Mouse (Mus musculus) thymus, postnatal 36 days (tissue): Measurements from ENCODE around the gene Col5a1.

Experiments used
- DNase-seq, 2 experiments: peaks; one replicate each; pipeline ENCODE4 v3.0.0; 2022; ENCODE audit warnings: mixed read lengths in 2 of 2

Gene Col5a1

DNA sequence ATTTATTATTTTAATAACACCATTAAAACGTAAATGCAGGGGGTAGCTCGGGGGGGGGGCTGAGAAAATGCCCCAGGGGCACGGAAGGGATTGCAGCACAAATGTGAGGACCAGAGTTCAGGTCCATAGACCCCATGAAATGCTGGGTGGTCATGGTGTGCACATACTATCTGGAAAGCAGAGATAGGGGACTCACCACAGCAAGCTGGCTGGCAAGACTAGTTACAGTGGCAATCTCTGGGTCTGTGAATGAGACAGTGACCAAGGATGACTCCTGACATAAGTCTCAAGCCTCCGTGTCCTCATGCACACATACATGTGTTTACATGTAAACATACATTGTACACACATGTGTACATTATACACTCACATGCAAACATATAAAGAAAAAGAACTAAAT lies 90.3 kb downstream of the Col5a1 start:
- DNase-seq = no peak

DNA sequence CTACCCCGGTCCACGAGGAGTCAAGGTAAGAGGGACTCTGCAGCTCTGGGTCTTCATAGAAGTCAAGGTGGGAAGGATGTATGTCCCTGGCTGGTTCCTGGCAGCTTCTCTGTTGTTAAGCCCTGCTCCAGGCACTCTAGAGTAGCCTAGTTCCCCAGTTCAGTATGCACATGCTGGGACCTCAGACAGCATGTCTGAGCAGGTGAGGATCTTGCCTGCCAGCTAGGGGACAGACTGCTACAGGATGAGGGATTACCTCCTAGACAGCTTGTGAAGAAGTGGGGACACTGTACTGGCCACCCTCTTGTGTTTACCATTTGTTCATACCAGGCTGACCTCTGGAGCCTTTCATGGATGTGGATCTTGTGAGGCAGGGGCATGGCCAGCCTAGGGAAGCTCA lies 94.8 kb downstream of the Col5a1 start:
- DNase-seq = no peak

DNA sequence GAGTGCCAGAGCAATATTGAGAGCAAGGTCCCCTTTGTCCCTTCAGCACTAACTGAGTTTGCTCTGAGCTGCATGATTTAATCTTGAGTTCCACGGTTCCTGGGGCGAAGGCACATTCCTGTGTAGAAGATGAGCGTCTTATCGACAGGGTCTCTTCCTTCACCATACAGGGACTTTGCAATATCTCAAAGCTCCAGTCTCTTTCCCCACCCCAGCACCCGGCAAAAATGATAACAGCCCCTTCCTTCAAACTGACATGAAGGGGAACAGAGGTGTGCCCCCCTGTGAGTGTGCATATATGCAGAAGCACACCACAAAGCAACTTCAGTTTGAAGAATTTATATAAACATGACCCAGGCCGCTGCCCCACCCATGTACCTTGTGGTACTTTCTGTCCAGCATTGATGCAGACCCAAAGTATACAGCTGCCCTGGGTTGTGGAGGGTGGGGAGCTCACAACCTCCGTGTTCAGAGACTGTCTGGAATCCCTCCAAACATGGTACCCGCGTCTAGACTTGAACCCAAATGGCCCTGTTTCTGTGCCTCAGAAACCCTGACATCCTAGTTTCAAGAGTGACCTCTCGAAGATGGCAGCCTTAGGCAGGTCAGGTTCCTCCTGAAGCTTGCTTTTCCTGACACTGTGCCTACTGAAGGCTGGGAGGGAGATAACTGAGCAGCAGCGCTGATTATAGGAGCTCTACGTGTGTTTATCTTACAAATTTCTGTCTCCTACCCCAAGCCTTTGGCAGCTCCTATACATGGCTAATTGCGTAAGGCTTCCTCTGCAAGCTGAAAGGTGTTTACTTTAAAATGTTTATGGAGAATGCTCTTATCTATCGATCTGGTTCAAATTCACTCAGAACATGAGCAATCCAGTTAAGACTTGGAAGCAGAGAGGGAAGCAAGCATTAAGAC lies 95.7 kb downstream of the Col5a1 start:
- DNase-seq = no peak

DNA sequence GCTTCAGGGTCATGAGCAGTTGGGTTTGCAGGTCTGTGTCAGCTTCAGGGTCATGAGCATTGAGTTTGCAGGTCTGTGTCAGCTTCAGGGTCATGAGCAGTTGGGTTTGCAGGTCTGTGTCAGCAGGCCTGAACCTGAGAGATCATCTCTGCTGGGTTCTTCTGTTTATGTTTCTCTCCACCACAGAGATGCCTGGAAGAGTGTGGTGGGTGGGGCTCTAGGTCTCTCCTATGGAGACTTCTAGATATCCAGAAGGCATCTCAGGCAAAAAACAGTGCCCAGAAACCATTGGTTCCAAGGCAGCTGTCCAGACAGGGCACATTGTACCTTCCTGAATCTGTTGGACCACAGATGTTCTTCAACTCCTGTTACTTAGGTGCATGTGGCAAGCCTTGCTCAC lies 96.9 kb downstream of the Col5a1 start:
- DNase-seq = no peak

DNA sequence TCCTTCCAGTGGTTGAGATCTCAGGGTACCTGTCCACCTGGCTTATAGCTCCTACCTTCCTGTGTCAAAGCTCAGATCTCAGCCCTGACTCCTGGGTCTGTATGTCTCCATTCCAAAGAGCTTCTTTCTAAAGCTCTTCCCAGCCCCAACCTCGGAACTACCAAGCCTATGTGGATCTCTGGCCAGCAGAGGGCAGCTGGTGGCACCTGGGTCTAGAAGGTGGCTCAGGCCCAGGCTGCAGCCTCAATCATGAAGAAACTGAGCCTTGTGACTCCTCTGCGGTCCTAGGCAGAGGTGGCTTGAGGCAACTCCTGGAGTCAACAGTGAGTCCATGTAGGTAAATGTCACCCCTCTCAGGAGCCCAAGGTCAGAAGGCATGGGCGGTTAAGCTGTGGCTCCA lies 97.7 kb downstream of the Col5a1 start:
- DNase-seq = no peak

DNA sequence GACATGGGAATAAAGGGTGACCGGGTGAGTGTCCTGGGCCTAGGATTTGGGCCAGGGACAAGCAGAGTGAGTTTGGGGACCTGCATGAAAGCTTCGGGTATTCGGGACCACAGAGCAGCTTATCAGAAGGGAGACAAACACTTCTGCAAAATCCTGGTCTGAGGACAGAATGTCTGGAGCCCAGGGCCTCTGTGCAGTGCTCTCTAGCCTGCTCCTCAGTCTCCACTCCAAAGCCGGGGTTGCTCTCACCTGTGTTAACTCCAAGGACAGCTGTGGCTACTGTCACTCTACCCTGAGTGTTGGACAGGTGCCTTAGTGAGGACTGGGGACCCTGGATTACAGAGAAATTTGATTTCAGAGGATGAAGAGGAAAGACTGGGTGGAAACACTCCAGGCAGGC lies 100.5 kb downstream of the Col5a1 start:
- DNase-seq = no peak

DNA sequence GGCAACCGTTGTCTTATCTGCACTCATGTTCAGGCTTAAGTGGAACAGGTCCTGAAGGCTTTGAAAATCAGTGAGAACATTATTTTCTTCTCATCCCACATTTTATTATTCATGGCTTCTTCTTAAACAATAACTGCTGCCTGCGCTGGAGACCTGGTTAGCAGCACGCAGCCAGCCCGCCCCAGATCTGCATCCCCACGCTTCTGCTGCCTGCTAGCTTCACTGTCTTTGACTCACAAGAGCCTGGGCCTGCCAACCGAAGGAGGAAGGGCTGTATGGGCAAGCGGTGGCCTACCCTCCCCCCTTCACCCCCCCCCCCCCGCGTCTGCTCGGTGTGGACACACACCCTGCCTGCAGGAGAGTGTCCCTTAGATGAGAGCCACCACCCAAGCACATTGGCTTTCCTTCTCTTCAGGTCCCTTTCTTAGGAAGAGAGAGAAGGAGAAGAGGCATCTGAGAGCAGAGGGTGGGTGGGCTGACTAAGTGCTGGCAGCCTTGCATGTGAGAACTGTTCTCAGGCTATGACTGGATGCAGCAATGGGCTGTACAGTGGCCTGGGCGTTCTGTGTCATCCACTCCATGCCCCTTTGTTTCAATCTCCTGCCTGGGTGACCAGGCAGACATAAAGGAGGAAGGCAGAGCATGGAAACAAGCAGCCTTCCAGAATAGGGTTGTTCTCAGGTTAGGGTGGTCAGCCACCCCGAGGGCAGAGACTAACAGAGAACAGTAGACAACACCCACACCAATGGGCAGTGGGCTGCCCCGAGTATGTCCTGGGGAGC lies 104.4 kb downstream of the Col5a1 start:
- DNase-seq = no peak

DNA sequence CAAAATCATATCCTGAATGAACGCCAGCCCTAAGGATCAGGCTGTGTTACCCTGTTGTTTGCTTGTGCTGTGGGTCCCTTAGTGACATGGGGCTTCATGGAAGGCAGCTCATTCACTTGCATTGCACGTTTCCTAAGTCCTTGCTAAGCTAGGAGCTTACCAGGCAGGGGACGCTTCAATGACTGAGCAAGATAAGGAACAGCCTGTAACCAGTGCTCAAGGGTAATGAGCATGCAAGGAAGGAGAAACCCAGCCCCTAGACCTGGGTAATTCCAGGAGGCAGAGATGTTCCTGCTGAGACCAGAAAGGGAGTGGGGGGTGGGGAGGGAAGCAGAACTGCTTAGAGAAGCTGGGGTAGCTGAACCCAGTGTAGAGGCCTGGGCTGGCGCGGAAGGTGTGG lies 107.2 kb downstream of the Col5a1 start:
- no peak for DNase-seq

DNA sequence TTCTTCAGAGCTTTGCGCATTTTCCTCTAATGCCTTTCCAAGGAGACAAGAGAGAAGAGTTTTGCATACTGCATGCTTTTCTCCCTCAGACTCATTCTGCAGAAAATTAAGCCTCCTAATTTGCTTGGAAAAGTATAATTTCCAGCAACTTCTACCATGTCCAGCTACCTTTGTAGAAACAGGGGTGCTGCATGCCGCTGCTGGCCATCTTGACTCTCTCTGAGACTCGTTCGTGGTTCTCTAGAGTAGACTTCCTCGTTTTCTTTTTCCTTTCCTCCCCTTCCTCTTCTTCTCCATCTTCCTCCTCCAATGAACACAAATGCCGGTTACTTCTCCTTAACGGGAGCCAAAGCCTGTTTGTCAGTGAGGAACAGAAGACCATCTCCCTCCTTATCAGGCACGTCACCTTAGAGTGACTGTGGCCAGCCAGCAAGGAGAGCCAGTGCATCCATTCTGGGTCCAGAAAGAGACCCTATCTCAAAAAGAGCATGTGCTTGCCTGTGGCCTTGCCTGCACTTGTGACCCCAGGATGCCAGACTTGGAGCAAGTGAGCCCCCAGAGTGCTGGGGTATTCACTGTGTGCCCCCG lies 113.9 kb downstream of the Col5a1 start:
- DNase-seq = no peak

DNA sequence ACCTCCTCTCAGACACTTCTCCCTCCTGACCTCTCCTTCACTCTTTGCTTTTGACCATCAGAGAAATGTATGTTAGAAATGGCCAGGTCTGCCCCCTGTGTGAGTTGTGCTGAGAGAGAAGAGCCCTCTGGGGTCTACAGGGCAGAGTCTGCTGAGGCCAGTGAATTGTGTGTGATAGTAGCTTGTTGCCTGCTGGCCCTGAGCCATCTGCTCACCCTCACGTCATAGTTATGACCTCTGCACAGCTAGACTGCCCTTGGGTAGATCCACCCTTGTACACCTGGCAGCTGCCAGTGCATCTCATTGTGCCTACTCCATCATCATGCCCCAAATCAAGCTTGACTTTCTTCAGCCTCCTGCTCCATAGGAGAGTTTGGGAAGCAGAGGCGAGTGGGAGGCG lies 114.4 kb downstream of the Col5a1 start:
- no peak for DNase-seq

DNA sequence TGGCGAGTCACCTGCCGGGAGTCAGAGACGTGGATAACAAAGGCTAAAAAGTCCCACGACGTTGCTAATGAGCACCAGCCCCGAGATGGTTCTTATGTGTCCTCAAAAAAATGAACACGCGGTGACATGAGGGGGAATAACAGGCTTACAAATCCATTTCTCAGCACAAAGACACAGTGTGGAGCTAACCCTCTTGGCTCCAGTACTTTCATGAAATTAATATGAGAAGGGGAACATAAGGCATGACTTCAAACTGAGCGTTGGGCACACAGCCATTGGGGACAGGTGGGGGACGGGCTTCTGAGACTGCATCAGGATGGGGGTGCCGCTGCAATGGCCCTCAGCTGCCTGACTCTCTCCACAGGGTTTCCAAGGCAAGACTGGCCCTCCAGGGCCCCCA lies 115.0 kb downstream of the Col5a1 start:
- DNase-seq = no peak

DNA sequence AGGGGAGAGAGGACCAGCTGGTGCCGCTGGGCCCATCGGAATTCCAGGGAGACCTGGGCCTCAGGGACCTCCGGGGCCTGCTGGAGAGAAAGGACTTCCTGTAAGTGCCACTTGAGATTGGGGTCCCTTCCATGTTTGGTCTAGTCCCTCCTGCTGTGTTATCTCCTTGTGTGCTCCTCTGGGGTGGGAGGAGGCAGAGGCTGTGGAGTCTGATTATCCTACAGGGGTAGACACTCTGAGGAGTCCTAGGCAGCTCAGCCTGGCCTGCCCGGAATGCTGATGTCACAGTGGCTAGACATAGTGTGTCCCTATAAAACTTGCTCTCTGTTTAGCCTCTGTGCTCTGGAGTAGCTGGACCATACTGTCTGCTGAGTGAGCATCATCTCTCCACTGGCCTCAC lies 119.0 kb downstream of the Col5a1 start:
- no peak for DNase-seq

DNA sequence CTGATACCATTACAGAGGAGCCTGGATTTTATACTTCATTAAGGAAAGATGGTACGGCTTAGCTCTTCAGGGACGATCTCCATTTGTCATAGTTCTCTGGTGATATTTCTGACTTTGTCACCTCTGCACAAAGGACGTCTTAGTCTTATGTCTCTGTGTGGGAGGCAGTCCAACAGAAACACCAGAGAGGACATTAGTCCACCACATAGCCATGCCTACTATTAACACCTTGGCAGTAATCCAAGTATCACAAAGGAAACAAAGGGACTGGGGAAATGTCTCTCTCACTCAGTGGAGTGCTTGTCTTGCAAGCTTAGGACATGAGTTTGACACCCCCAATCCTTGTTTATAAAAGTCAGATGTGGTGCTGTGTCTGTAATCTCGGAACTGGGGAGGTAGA lies 122.0 kb downstream of the Col5a1 start:
- no peak for DNase-seq

DNA sequence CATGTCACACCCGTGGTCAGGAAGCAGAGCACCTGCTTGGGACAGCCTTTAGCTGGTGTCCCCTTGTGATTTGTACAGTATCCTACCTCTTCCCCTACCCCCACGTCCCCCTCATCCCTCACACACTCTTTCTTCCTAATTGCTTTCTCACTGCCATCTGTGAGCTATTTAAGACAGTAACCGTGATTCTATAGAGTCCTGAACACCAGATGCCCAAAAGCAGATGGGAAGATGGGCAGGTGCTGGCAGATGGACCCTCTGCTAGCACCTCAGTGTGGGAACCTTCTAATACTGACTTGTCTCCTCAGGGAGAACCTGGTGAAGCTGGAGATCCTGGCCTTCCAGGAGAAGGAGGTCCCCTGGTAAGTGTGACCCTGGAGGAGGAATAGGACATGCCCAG lies 126.1 kb downstream of the Col5a1 start:
- DNase-seq = no peak

DNA sequence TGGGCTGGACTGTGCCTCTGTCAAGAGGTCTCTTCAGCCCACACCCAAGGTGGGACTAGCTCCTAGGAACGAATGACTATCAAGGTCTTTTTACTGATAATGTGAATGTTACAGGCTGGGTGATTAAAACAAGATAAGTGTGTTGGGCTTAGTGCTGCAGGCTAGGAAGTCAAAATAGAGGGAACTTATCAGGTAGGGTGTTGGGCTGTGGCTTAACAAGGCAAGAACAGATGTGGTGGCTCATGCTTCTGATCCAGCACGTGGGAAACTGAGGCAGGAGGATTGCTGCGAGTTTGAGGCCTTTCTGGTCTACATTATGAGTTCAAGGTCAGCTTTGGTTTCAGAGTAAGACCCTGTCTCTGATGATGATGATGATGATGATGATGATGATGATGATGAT lies 128.6 kb downstream of the Col5a1 start:
- DNase-seq = no peak

DNA sequence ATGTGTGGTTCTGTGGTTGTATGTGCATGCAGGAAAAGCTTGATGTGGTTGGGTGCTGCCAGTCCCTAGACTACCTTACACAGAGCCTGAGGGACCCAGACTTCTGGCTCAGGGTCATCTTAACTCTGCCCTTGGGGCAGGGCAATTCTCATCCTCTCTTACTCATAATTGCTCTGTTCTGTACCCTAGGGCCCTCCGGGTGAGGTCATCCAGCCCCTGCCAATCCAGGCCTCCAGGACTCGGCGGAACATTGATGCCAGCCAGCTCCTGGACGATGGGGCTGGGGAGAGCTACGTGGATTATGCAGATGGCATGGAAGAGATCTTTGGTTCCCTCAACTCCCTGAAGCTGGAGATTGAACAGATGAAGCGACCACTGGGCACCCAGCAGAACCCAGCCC lies 138.2 kb downstream of the Col5a1 start:
- no peak for DNase-seq

DNA sequence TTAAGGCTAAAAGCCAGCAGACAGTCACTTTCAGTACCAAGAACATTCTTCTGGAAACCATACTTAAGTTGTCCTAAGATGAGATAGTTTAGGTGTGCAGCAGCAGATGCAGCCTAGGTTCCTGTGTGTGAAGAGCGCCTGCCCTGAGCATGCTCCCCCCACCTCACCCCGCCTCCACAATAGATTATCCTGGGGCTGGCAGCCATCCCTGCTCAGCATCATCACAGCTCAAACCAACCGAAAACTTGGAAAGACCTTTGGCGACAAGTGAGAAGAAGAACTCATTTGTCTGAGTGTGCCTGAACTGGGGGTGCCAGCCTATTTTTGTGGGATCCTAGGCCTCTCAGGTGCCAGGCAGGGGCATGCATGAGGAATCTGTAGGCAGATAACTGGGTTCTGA lies 139.6 kb downstream of the Col5a1 start:
- DNase-seq = no peak

DNA sequence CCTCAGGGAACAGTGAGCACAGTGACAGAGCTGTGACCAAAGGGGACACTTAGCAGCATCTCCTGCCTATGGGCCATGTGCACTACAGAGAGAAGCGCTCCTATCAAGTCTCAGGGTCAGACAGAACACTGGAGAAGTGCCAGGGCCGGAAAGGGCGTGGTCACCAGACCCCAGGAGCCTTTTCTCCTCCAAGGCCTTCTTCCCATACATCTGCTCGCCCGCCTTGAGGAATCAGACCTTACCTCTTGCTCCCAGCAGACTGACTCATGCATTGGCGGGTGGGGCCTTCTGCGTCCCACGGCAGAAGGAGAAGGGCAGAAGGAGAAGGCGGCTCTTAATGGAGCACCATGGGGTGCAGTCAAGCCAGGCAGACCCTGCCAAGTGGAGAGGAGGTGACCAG lies 145.6 kb downstream of the Col5a1 start:
- DNase-seq = no peak

DNA sequence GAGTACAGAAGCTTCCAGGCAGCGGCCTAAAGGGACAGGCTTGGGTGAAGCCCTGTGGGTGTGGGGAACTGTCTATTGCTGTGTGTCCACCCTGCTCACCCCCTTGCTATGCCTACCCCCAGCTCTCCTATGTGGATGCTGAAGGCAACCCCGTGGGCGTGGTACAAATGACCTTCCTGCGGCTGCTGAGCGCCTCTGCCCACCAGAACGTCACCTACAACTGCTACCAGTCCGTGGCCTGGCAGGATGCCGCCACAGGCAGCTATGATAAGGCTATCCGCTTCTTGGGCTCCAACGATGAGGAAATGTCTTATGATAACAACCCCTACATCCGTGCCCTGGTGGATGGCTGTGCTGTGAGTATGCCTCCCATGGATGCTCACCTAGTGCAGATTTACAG lies 146.2 kb downstream of the Col5a1 start:
- DNase-seq = no peak

DNA sequence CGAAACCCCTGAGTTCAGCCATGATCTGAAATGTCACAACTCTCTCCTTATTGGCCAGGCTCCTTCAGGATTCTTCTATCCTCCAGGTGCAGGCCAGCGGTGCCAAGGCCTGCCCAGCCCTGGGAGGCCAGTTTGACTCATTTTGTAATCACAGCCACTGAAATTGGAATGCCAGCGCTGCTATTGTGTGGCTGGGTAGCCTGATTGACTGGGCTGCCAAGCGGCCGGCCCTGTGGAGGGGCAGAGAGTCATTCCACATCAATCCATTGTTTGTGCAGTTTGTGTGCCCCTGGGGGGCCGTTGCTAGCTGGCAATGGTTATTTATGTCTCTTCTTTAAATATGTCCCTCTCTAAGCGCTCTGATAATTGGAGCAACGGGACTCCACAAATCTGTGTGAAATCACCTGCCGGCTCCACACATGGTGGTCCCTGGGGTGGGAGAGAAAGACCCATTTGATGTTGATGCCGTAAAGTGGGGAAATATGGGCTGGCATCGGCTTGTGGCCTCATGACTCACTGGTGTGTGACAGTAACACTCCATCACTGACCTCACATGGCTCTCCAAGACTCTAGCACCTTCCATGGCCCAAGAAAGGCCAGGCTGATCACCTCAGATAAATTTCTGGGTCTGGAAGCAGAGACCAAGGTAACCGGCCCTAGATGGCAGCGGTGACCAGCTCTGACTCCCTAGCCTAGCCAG lies 147.9 kb downstream of the Col5a1 start:
- DNase-seq = no peak

DNA sequence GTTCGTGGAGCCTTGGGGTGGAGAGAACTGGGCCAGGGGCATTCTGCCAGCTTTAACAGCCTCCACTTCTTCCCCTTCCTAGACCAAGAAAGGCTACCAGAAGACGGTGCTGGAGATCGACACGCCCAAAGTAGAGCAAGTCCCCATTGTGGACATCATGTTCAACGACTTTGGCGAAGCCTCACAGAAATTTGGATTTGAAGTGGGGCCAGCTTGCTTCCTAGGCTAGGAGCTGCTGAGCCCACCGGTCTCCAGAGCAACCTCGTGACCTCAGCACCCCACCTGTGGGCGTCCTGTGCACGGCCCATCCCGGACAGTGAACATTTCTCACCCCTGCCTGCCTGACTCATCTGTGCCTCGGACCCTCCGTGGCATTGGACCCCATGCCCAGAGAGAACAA lies 150.6 kb downstream of the Col5a1 start:
- no peak for DNase-seq

DNA sequence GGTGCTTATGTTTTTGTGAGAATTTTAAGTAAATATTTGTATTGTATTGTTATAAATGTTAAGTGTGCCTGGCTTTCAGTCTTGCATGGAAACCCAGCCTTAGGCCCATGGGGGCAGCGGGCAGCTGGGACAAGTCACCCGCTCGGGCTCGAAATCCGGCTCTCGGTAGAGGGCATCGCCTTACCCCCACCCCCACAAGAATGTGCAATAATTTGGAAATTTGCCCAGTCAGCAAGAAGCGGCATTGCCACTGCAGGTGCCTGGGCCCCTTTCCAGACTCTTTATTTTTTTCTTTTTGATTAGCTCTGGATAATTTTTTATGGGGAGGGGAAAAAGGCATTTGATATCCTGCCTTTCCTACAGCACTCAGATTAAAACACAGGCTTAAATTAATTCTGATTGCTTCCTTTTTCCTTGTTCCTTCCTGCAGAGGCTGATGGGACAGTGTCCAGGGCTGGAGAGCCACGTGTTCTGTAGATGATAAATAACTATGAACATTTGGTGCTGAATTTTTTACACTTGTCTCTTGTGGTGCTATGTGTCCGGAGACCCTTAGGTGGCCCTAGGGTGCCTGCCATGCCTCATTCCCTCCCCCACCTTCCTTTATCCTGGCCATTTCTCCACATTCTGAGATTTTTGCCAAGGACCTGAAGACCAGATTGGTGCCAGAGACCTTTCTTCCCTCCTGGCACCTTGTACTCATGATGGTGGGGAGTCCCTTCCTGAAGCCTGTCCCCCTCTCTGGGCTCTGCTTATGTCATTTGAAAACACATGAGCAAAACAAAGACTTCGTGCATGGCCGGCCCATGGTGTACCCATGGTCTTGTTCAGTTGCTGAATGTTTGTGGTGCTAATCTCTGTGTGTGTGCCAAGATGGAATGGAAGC lies 151.5 kb downstream of the Col5a1 start:
- no peak for DNase-seq
